Mouse (Mus musculus): ENCODE results near the gene Lpar5. TPM values are rescaled to one million over a fixed set of nuclear protein-coding genes. Genes with fewer than 3 reads are reported as not detected.

Gene Lpar5
- total and polyA plus RNA-seq, 2 experiments from 2014 or later, result 0.68 to 1.8 TPM

DNA sequence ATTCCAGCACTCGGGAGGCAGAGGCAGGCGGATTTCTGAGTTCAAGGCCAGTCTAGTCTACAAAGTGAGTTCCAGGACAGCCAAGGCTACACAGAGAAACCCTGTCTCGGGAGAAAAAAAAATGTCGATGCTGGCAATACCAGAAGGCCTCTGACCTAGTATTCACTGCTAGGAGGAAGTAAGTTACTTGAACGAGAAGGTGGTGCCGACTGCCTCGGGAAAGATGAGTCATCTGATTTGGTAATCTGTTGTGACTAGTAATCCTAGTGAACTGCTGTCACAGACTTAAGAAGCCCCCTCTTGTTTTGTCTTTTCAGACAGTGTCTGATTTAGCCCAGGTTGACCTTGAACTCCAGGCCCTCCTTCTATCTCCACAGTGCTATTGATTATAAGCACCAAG, 26.7 kb upstream of the Lpar5 start:
- no peak for DNase-seq (ENCODE audit: low spot score)
- H3K4me3 ChIP-seq (ENCODE audit: low read length), result no peak overlapping the region
- 0 out of 2 replicates have a peak, but pooled peaks cover 5% of the 10 kb centered on the region for H3K4me1 ChIP-seq (ENCODE audit: insufficient read depth, low read length)
- no peaks in the 10 kb centered on the region for H3K9me3 ChIP-seq (ENCODE audit: low read length)
- H3K36me3 ChIP-seq (ENCODE audit: insufficient read depth, low read length), result peaks cover 26% of the 10 kb centered on the region
- H3K9ac ChIP-seq (replicated peaks; ENCODE audit: low read length), result no peak overlapping the region
- WGBS, result 91% methylated on average over 7 of the region's 7 CpGs
- H3K27ac ChIP-seq, result no peak overlapping the region
- no peak overlapping the region for H3K4me2 ChIP-seq (ENCODE audit: low read depth, low read length)
- no peaks in the 10 kb centered on the region for H3K27me3 ChIP-seq (ENCODE audit: insufficient read depth, low read length)
- ATAC-seq, result no peak
- TF ChIP-seq CTCF (IDR thresholded peaks at IDR 0.05; ENCODE audit: low read depth), result no peak

- Histone ChIP-seq H3K27me3 (ENCODE audit: insufficient read depth, low read length) (no peaks in the 10 kb centered on the region), H3K36me3 (ENCODE audit: insufficient read depth, low read length) (peaks cover 22% of the 10 kb centered on the region), H3K27ac (no peak overlapping the region), H3K4me1 (ENCODE audit: insufficient read depth, low read length) (0 out of 2 replicates have a peak, but pooled peaks cover 5% of the 10 kb centered on the region), H3K4me2 (ENCODE audit: low read depth, low read length) (no peak overlapping the region), H3K9ac (replicated peaks; ENCODE audit: low read length) (no peak overlapping the region), H3K9me3 (ENCODE audit: low read length) (no peaks in the 10 kb centered on the region), H3K4me3 (ENCODE audit: low read length) (no peak overlapping the region)
- ATAC-seq (no peak), DNase-seq (ENCODE audit: low spot score) (no peak)
- no peak for TF ChIP-seq CTCF (IDR thresholded peaks at IDR 0.05; ENCODE audit: low read depth)
- WGBS, result 96% methylated on average over 7 of the region's 7 CpGs
Measured at GRCm38 (mm10) chr6:125042081-125042480, 25.6 kb upstream of the Lpar5 start.

- DNase-seq (ENCODE audit: low spot score) (peak; percentile 92), ATAC-seq (peak; percentile 79)
- Histone ChIP-seq H3K36me3 (ENCODE audit: insufficient read depth, low read length) (peaks cover 49% of the 10 kb centered on the region), H3K9me3 (ENCODE audit: low read length) (no peaks in the 10 kb centered on the region), H3K27ac (no peak overlapping the region), H3K4me1 (ENCODE audit: insufficient read depth, low read length) (no peaks in the 10 kb centered on the region), H3K4me2 (ENCODE audit: low read depth, low read length) (no peak overlapping the region), H3K27me3 (ENCODE audit: insufficient read depth, low read length) (no peaks in the 10 kb centered on the region), H3K9ac (replicated peaks; ENCODE audit: low read length) (no peak overlapping the region), H3K4me3 (ENCODE audit: low read length) (no peak overlapping the region)
- 26% methylated on average over 5 of the region's 5 CpGs for WGBS
- TF ChIP-seq CTCF (IDR thresholded peaks at IDR 0.05; ENCODE audit: low read depth), result peak; percentile 96
Measured at GRCm38 (mm10) chr6:125046691-125047090, 21.0 kb upstream of the Lpar5 start.

DNA sequence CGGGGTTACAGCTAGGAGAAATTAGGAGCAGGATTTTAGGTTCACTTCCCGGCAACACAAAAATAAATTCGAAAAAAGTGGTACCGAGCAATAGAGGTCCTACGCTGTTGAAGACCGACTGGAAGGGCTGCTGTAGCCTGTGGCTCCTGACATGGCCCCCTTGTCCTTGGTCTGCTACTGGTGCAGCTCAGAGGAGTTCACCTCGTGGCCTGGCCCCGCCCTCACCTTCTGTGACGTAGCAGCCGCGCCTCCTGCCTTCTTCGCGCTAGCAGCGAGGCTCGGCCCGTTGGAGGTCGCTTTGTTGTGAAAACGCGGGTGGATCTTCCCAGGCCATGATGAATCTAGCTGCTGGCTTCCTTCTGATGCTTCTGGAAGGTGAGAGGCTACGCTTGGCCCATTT, 18.0 kb upstream of the Lpar5 start, which contains the start of gene Acrbp:
TSS of gene Acrbp (plus strand) at position 12 of the 400 bp plus-strand sequence.
- no peak for TF ChIP-seq CTCF (IDR thresholded peaks at IDR 0.05; ENCODE audit: low read depth)
- Histone ChIP-seq H3K4me1 (ENCODE audit: insufficient read depth, low read length) (no peaks in the 10 kb centered on the region), H3K27me3 (ENCODE audit: insufficient read depth, low read length) (no peaks in the 10 kb centered on the region), H3K27ac (no peak within 1 kb of the TSS; the same call in 1 of the 2 replicates), H3K4me3 (ENCODE audit: low read length) (no peak within 1 kb of the TSS), H3K4me2 (ENCODE audit: low read depth, low read length) (no peak within 1 kb of the TSS), H3K9me3 (ENCODE audit: low read length) (no peaks in the 10 kb centered on the region), H3K36me3 (ENCODE audit: insufficient read depth, low read length) (peaks cover 43% of the 10 kb centered on the region), H3K9ac (replicated peaks; ENCODE audit: low read length) (no peak within 1 kb of the TSS; the same call in 1 of the 2 replicates)
- ATAC-seq (no peak), DNase-seq (ENCODE audit: low spot score) (peak; percentile 15)
- 38% methylated on average over 20 of the region's 20 CpGs for WGBS

- Histone ChIP-seq H3K27me3 (ENCODE audit: insufficient read depth, low read length) (no peaks in the 10 kb centered on the region), H3K9me3 (ENCODE audit: low read length) (no peaks in the 10 kb centered on the region), H3K27ac (no peak overlapping the region), H3K4me3 (ENCODE audit: low read length) (no peak overlapping the region), H3K4me2 (ENCODE audit: low read depth, low read length) (no peak overlapping the region), H3K4me1 (ENCODE audit: insufficient read depth, low read length) (no peaks in the 10 kb centered on the region), H3K9ac (replicated peaks; ENCODE audit: low read length) (no peak overlapping the region), H3K36me3 (ENCODE audit: insufficient read depth, low read length) (peaks cover 40% of the 10 kb centered on the region; the same call in 1 of the 2 replicates)
- no peak for DNase-seq (ENCODE audit: low spot score)
- peak; percentile 48 for TF ChIP-seq CTCF (IDR thresholded peaks at IDR 0.05; ENCODE audit: low read depth)
- ATAC-seq, result no peak
- WGBS, result 66% methylated on average over 5 of the region's 5 CpGs
Measured at GRCm38 (mm10) chr6:125051237-125051636, 16.5 kb upstream of the Lpar5 start.

DNA sequence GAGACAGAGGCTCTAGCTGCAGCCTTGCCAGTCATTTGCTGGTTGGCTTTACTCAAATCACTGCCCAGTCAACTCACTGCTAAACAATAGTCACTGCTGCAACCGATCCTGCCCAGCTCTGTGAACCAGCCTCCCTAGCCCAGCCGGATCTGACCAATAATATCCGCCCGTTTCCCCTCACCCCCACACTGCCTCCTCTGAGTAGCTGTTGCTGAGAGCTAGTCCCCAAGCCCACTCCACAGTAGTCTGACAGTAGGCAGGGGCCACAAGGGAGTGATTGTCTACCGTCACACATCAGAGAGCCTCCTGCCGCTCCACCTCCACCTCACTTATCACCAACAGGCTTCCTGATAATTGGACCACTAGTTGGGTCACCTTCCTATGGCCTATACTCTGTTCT, 6.2 kb upstream of the Lpar5 start:
- no peak overlapping the region for H3K4me2 ChIP-seq (ENCODE audit: low read depth, low read length)
- no peaks in the 10 kb centered on the region for H3K36me3 ChIP-seq (ENCODE audit: insufficient read depth, low read length)
- H3K27me3 ChIP-seq (ENCODE audit: insufficient read depth, low read length), result no peaks in the 10 kb centered on the region
- 30% methylated on average over 6 of the region's 6 CpGs for WGBS
- DNase-seq (ENCODE audit: low spot score) (no peak), ATAC-seq (peak; percentile 73)
- H3K4me3 ChIP-seq (ENCODE audit: low read length), result no peak overlapping the region
- no peak overlapping the region for H3K27ac ChIP-seq
- no peaks in the 10 kb centered on the region for H3K9me3 ChIP-seq (ENCODE audit: low read length)
- no peaks in the 10 kb centered on the region for H3K4me1 ChIP-seq (ENCODE audit: insufficient read depth, low read length)
- no peak for TF ChIP-seq CTCF (IDR thresholded peaks at IDR 0.05; ENCODE audit: low read depth)
- no peak overlapping the region for H3K9ac ChIP-seq (replicated peaks; ENCODE audit: low read length)

DNA sequence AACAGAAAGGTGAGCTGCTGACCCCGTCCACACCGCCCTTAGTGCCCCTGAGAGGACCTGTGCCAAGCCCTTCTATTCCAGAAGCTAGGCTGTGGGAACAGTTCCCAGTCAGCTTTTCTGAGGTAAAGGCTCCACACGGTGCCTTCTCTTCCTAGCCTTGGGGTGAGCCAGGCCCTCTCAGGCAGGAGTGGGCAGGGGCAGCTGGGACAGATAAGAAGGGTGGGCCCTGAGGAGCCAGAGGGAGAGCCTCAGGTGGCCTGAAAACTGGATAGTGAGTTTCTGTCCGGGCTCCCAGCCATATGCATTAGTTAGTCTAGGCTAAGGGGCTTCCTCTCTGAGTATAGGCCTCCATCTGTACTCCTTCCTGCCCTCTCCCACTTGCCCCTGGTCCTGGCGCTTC, 5.2 kb upstream of the Lpar5 start:
- no peaks in the 10 kb centered on the region for H3K27me3 ChIP-seq (ENCODE audit: insufficient read depth, low read length)
- H3K4me1 ChIP-seq (ENCODE audit: insufficient read depth, low read length), result no peaks in the 10 kb centered on the region
- no peak overlapping the region for H3K27ac ChIP-seq
- H3K36me3 ChIP-seq (ENCODE audit: insufficient read depth, low read length), result no peaks in the 10 kb centered on the region
- H3K4me2 ChIP-seq (ENCODE audit: low read depth, low read length), result no peak overlapping the region
- no peak for DNase-seq (ENCODE audit: low spot score)
- no peak overlapping the region for H3K4me3 ChIP-seq (ENCODE audit: low read length)
- 69% methylated on average over 5 of the region's 5 CpGs for WGBS
- ATAC-seq, result no peak
- H3K9ac ChIP-seq (replicated peaks; ENCODE audit: low read length), result no peak overlapping the region
- no peak for TF ChIP-seq CTCF (IDR thresholded peaks at IDR 0.05; ENCODE audit: low read depth)
- H3K9me3 ChIP-seq (ENCODE audit: low read length), result no peaks in the 10 kb centered on the region
